Mouse (Mus musculus) myocyte (in vitro differentiated cells): ENCODE measurements around the gene Tmem107.

Experiments used
- MYOD1 ChIP-seq, 3 experiments: IDR thresholded peaks; one replicate each; pipeline ENCODE4 v1.6.1; 2011; ENCODE audit warnings: control low read depth in 2 of 3, low read depth in 2 of 3, mild to moderate bottlenecking in 2 of 3, moderate library complexity in 1 of 3; ENCODE audit not compliant: insufficient read length in 2 of 3, control insufficient read depth in 1 of 3
- POLR2A ChIP-seq: IDR thresholded peaks from one replicate; pipeline ENCODE4 v1.6.1; 2011; ENCODE audit warnings: low read depth, mild to moderate bottlenecking, control low read depth, moderate library complexity; ENCODE audit not compliant: insufficient read length
- POLR2AphosphoS2 ChIP-seq: IDR thresholded peaks from one replicate; pipeline ENCODE4 v1.6.1; 2011; ENCODE audit warnings: low read depth, control low read depth; ENCODE audit not compliant: insufficient read length

DNA sequence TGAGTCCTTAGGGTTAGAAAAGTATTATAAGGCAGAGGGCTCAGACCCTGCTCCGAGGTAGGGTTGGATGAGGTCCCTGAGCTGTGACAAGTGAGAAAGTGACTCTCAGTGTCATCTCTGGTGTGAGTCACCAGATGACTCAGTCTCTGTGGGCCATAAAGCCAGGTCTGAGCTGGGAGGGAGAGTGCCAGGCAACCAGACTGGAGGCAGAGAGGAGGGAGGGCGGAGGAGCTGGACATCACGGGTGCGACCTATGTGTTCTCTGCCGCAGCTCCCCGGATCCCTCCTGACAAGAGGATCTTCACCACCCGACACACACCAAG, 31.8 kb downstream of the Tmem107 start:
- no peak for TF ChIP-seq POLR2A
- no peak for TF ChIP-seq MYOD1 (IDR thresholded peaks at IDR 0.05; ENCODE audit: control insufficient read depth in 1 of 3, insufficient read length in 2 of 3, low read depth in 2 of 3)
- no peak for TF ChIP-seq POLR2AphosphoS2
